Mouse (Mus musculus) CH12F3 (cell line): ENCODE results near the gene Sh3kbp1.

Experiments
- in situ Hi-C: fragments of 300-500 bp; cut with MboI; formaldehyde crosslinking; loops from 2 replicates; pipeline ENCODE4 v1.14.3; 2020; ENCODE audit warnings: low sequenced_read_pairs

Sh3kbp1 gene

GRCm38 (mm10) chrX:159976243-159976642 lies 349.2 kb downstream of the Sh3kbp1 start:
- in situ Hi-C loops: loop anchor here (10.0 kb wide), 1 partner anchor 139 kb away; no protein-coding TSS in a partner anchor

DNA sequence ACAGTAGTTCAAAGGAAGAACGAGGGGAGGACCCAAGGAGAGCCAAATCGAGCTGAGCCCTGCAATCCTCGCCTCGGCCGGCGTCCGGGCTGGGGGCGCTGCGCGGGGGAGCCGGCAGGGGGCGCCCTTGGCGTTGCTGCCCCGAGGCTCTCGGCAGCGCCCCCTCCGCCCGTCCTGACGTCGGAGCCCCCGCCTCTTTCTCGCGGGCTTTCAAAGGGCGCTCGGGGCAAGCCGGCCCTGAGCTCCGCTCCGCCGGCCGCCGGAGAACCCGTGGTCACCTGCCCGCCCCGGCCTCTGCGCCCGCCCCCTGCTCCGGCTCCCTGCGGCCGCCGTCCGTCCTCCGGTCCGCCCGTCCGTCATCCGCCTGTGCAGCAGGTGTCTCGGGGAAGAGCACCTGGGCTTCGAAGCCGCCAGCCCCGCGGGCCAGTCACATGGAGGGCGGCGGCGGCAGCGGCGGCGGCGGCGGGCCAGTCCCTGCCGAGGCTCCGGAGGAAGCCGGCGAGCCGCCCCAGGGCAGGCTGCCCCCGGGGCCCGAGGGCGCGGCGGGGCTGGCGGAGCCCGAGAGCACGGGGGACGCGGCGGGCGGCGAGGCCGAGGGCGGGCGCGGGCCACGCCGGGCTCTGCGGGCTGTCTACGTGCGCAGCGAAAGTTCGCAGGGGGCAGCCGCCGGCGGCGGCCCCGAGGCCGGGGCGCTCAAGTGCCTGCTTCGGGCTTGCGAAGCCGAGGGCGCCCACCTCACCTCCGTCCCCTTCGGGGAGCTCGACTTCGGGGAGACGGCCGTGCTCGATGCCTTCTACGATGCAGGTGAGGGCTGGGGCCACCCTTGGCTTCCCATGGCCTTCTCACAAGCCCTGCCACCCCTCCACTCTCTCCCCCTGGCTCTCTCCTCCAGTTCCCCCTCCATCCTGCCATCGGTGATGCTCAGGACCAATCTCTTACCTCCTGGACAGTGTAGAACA lies 361.2 kb downstream of the Sh3kbp1 start, which contains the start of gene Map3k15:
Map3k15 (plus strand) TSS at position 432 of the 959 bp plus-strand sequence.
- in situ Hi-C loops: no loop called here

DNA sequence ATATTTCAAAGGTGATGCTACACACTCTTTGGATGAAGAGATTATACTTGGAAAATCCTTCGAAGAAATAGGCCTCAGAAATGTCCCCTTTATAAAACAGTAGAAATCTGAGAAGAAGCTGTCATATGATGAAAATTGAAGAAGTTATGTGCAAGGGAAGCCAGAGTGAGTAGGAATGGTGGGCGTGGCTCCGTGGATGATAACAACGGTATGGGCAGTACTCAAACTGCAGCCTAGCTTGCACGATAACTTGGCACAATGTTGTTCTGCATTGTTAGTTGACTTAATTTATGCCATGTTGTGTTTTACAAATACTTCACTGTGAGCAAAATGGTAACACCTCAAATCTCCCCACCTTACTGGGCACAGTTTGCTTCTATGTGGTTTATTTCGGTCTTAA lies 368.7 kb downstream of the Sh3kbp1 start:
- in situ Hi-C loops: no loop called here
